Comparison of ENCODE assay signal across 12 mouse cellular contexts in the genomic region with DNA sequence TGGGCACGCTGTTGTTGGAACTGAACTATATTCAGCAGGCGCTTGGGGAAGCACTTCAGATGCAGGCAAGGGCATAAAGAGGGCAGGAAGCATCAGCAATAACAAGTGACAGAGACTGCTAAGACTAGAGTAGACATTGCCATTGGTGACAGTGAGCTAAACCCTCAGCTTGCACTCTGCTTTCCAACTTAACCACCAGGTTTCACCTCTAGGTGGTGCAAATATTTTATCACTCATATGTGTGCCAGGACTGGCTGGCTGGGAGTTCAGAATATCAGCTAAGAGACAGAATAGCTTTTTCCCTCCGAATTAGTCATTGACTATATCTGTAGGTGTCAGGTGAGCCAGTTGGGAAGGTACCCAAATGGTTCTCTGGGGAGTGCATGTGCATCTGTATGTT. TPM values are rescaled to one million over a fixed set of nuclear protein-coding genes. Genes with fewer than 3 reads are reported as not detected.
DNase-seq lines count a peak whose midpoint lies in the region; ATAC-seq and TF ChIP-seq lines count a peak whose summit lies in the region.
"Had no signal": no experiment of that assay in that cellular context is flagged by ENCODE, and none has a peak within 500 bp of the region (broad histone marks: within the 10 kb centered on the region; RNA-seq: fewer than 3 reads in every experiment).

No protein-coding gene starts in this region.

- H3K36me3 ChIP-seq in embryonic facial prominence, embryonic 11.5 days (replicated peaks; ENCODE audit: control insufficient read depth, insufficient read depth, low read depth, low read length): no peaks in the 10 kb centered on the region
- H3K36me3 ChIP-seq in embryonic facial prominence, embryonic 10.5 days (replicated peaks): peaks cover 28% of the 10 kb centered on the region

- H3K9ac ChIP-seq in embryonic facial prominence, embryonic 11.5 days (replicated peaks; ENCODE audit: low read length): no peak overlapping the region
- H3K9ac ChIP-seq: limb, embryonic 12.5 days had no signal

- no peak overlapping the region for H3K4me3 ChIP-seq in embryonic facial prominence, embryonic 11.5 days (ENCODE audit: low read depth, low read length)
- no peak overlapping the region for H3K4me3 ChIP-seq in embryonic facial prominence, embryonic 10.5 days
- H3K4me3 ChIP-seq in layer of hippocampus, adult 2 months: no peak overlapping the region
- H3K4me3 ChIP-seq: limb, embryonic 12.5 days had no signal

- no peaks in the 10 kb centered on the region for H3K9me3 ChIP-seq in embryonic facial prominence, embryonic 11.5 days (replicated peaks; ENCODE audit: control insufficient read depth, low read length)
- no peaks in the 10 kb centered on the region for H3K9me3 ChIP-seq in embryonic facial prominence, embryonic 10.5 days
- H3K9me3 ChIP-seq: limb, embryonic 12.5 days; megakaryocyte, embryonic 14.5 days had no signal

- peak; percentile 74 for TF ChIP-seq CTCF in layer of hippocampus, adult 2 months (conservative IDR thresholded peaks at IDR 0.05)

- H3K27ac ChIP-seq in embryonic facial prominence, embryonic 11.5 days (replicated peaks; ENCODE audit: low read depth, low read length): no peak overlapping the region
- no peak overlapping the region for H3K27ac ChIP-seq in embryonic facial prominence, embryonic 10.5 days (replicated peaks)
- H3K27ac ChIP-seq in layer of hippocampus, adult 2 months: no peak overlapping the region
- H3K27ac ChIP-seq: limb, embryonic 12.5 days had no signal

- no peak overlapping the region for H3K4me2 ChIP-seq in embryonic facial prominence, embryonic 11.5 days (ENCODE audit: low read depth, low read length)
- H3K4me2 ChIP-seq: limb, embryonic 12.5 days had no signal

- no peaks in the 10 kb centered on the region for H3K4me1 ChIP-seq in embryonic facial prominence, embryonic 11.5 days (ENCODE audit: control insufficient read depth, insufficient read depth, low read length)
- H3K4me1 ChIP-seq in embryonic facial prominence, embryonic 10.5 days: no peaks in the 10 kb centered on the region
- H3K4me1 ChIP-seq: limb, embryonic 12.5 days had no signal

- no peaks in the 10 kb centered on the region for H3K27me3 ChIP-seq in embryonic facial prominence, embryonic 11.5 days (ENCODE audit: control insufficient read depth, insufficient read depth, low read length)
- H3K27me3 ChIP-seq in embryonic facial prominence, embryonic 10.5 days (replicated peaks; ENCODE audit: low read depth, poor library complexity, severe bottlenecking): no peaks in the 10 kb centered on the region
- H3K27me3 ChIP-seq: limb, embryonic 12.5 days; megakaryocyte, embryonic 14.5 days had no signal

- DNase-seq in embryonic facial prominence, embryonic 11.5 days (ENCODE audit: low spot score): peak; percentile 17
- no peak for DNase-seq in embryonic facial prominence, embryonic 10.5 days (ENCODE audit: low spot score)
- DNase-seq in layer of hippocampus, adult 2 months (ENCODE audit: low spot score in 2 of 2): peak; percentile 33 to 36
- DNase-seq in layer of hippocampus, adult 9-10 months (ENCODE audit: low spot score): no peak
- peak; percentile 78 for DNase-seq in CD4-positive, CD25-positive, alpha-beta regulatory T cell, adult 2 months (ENCODE audit: low read depth, low spot score)
- no peak for DNase-seq in urinary bladder, postnatal 14 days (ENCODE audit: low spot score)
- no peak for DNase-seq in adrenal gland, adult 8-10 months
- DNase-seq: adrenal gland, postnatal 36 days; kidney, adult 2 months had no signal

- no peak for ATAC-seq in embryonic facial prominence, embryonic 11.5 days (replicated peaks; ENCODE audit: insufficient number of reproducible peaks, low FRiP score, low TSS enrichment, low read depth)
- ATAC-seq in inflammation-experienced regulatory T-cells, adult 6 months: peak; percentile 73

- 95% methylated on average over 3 of the region's 3 CpGs for WGBS in embryonic facial prominence, embryonic 11.5 days
- 87% methylated on average over 3 of the region's 3 CpGs for WGBS in embryonic facial prominence, embryonic 10.5 days

RNA-seq across cellular contexts. Expression of a gene that starts 41.4 kb away (rescaled TPM):
- polyA plus RNA-seq in embryonic facial prominence, embryonic 11.5 days (2014; fragmentation: Nextera tagmentation; extraction: Ambion mirVana): 32.1 and 37.3 TPM in 2 replicates
- 30.6 and 30.7 TPM in 2 replicates for polyA plus RNA-seq in embryonic facial prominence, embryonic 10.5 days (2016; fragmentation: Nextera tagmentation; extraction: Ambion mirVana)
- 100 to 1,000 TPM in 1 of 2 experiments, 10 to 100 TPM in 1; 98.8 to 105 TPM for total RNA-seq in layer of hippocampus, adult 2 months (2021)
- polyA plus RNA-seq in inflammation-experienced regulatory T-cells, adult 6 months (2017; shearing (Covaris generic)): 10 to 100 TPM in 1 of 3 experiments, 1 to 10 TPM in 2; 5.7 to 10.2 (median 7.8) TPM
- total RNA-seq in adrenal gland, adult 8-10 months (2022): 10 to 100 TPM; 37.2 to 55.9 (median 51.3) TPM

RNA-seq across cellular contexts. Expression of a gene that starts 43.7 kb away (rescaled TPM):
- 24.0 and 29.1 TPM in 2 replicates for polyA plus RNA-seq in embryonic facial prominence, embryonic 11.5 days (2014; fragmentation: Nextera tagmentation; extraction: Ambion mirVana)
- 18.5 and 19.3 TPM in 2 replicates for polyA plus RNA-seq in embryonic facial prominence, embryonic 10.5 days (2016; fragmentation: Nextera tagmentation; extraction: Ambion mirVana)
- 10 to 100 TPM; 61.8 to 63.1 TPM for total RNA-seq in layer of hippocampus, adult 2 months (2021)
- 1 to 10 TPM; 4.1 to 5.1 (median 4.6) TPM for polyA plus RNA-seq in inflammation-experienced regulatory T-cells, adult 6 months (2017; shearing (Covaris generic))
- 10 to 100 TPM; 21.3 to 29.9 (median 25.9) TPM for total RNA-seq in adrenal gland, adult 8-10 months (2022)

Comparison
In these comparisons a context has a peak if more than half of its experiments do, and no peak if none do; other contexts are left out.
1. DNase-seq: peak in embryonic facial prominence, embryonic 11.5 days (single experiment), layer of hippocampus, adult 2 months (2 of 2) and CD4-positive, CD25-positive, alpha-beta regulatory T cell, adult 2 months (single experiment); none in embryonic facial prominence, embryonic 10.5 days (single experiment), layer of hippocampus, adult 9-10 months (single experiment), urinary bladder, postnatal 14 days (single experiment) and adrenal gland, adult 8-10 months (single experiment).